Mouse (Mus musculus) cerebellum, postnatal 36 days (tissue): ENCODE data around the gene A430033K04Rik.

ENCODE experiments used
- DNase-seq, 2 experiments: peaks; one replicate each; pipeline ENCODE4 v3.0.0; 2021 to 2022; ENCODE audit warnings: mixed read lengths in 2 of 2

A430033K04Rik gene

DNA sequence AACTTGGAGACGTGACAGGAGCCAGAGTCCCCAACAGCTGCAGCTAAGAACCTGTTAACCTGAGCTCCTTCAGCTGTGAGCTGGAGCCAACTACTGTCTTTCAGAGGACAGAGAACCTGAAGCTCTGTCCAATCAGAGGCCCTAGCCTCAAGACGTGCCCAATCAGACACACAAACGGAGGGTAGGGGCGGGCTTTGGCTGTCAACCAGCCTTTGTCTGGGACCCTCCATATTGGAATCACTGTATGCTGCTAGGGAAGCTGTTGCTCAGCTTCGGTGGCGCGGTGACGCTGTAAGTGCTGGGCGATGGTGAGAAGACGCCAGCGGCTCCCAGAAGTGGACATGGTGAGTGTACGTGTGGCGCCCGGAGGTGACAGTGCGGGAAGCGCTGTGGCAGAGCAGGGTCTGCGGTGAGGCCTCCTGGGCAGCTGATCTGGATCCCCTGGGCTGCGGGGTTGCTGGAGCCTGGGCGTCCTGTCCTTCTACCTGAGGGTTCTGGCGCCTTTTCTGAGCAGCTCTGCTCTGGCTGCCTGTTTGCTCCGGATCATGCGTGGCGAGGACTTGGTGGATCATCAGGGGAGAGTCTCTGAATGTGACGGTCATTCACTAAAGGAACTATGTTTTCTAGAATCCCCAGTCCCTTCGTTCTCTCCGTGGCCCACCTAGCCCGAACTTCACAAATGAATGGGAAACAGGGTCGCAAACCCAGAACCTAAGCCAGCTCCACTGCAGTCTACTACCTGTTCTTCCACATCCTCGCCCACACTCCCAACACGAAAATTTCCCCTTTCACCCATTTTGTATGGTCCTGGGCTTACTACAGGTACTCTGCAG lies at the start of gene A430033K04Rik:
TSS of gene A430033K04Rik (plus strand) at position 215 of the 833 bp plus-strand sequence.
- DNase-seq, result peak; percentile 93 to 95

GRCm38 (mm10) chr5:138587396-138587795 lies 35.3 kb upstream of the A430033K04Rik start:
- DNase-seq, result no peak

- DNase-seq, result no peak
These were observed 4.3 kb upstream of the A430033K04Rik start for GRCm38 (mm10) chr5:138618353-138618752.

GRCm38 (mm10) chr5:138619211-138620128 lies 3.2 kb upstream of the A430033K04Rik start, which contains the start of gene Zfp68:
Gene Zfp68 (minus strand): TSS chr5:138619761.
- peak; percentile 91 to 92 for DNase-seq

DNA sequence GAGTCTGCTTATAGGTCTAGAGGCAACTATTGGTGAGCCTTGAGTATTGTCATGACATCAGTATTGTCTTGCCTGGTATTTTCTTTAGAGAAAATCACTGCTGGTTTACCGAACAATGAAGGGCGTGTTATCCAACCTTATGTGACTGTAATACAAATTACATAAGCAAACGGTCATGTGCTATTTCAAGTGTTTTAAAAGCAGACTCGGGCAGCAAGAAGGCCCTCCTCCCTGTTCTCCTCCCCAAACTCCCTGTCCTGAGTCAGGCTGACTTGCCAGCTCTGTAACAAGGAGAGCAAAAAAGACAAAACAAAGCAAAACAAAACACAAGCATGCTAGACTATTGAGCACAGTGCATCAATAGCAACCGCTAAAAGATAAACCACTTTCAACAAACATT lies 1.8 kb upstream of the A430033K04Rik start:
- DNase-seq, result no peak

DNA sequence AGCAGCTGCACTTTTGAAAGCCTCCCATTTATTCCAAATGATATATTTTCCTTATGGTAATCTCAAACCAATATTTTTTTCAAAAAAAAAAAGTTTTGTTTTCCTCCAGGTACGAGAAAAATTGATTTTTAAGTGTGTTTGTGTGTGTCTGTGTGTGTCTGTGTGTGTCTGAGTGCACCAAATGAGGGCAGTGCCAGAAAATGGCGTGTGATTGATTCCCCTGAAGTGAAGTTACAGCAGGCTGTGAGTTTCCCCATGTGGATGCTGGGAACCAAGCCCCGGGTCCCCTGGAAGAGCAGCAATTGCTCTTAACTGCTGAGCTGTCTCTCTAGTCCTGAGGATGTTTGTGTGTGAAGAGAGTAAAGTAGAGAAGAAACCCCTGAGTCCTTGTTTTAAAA lies 818 bp downstream of the A430033K04Rik start:
- no peak for DNase-seq

GRCm38 (mm10) chr5:138636486-138636885 lies 13.8 kb downstream of the A430033K04Rik start:
- DNase-seq, result no peak

- no peak for DNase-seq
These were observed 18.4 kb downstream of the A430033K04Rik start for GRCm38 (mm10) chr5:138641081-138641480.

DNA sequence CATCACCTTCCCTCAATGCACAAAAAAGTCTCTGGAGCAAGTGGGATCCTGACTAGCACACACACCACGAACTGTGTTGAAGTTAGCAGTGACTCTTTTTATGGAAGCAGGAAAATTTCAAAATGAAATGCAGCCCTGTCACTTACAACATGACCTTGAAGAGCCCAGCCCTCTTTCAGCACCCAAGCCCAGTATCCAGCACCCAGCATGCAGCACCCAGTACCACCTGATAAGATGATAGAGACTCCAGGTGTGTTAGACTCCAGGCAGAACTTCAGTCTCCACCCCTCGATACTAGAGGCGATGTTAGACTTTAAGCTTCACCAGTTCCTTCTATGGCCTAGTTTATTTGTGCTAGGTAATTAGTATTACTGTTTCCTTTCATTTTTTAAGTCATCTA lies 19.1 kb downstream of the A430033K04Rik start:
- no peak for DNase-seq

DNA sequence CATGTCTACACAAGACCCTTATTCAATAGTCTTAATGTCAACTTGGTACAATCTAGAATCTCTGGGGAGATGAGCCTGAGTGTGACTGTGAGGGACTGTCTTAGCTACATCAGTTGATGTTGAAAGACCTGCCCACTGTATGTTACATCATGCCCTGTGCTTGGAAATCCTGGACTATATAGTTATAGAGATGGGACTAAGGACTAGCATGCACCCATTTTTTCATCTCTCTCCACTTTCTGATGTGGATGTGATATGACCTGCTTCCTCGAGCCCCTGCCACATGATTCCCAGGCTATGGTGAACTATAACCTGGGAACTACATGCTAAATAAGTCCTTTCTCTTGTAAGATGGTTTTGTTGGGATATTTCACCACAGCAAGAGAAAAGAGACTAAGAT lies 30.3 kb downstream of the A430033K04Rik start:
- no peak for DNase-seq

DNA sequence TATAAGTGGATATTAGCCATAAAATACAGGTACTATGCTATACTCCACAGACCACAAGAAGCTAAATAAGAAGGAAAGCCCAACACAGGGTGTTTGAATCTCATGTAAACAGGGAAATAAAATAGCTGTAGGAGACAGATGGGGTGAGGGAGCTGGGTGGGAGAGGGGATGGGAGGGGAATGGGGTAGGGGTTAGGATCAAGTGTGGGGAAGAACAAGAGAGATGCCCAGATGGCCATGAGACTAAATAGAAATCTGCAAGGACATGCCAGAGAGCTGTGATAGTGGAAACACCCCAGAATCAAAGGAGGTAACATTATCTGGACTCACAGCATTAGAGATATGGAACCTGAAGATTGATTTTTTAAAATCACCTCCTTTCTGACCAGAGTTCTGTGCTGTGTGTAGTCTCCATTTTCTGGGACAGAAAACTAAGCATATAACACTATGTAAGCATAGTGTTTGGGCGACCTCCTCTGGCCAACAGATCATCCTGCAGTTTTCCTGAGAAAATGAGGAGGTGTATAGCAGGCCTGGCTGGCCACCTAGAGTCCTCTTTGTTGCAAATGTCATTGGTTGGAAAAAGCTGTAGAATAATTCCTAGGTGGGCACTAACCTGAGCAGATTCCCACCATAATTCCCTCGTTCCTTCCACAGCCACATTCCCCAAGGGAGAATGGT lies 34.0 kb downstream of the A430033K04Rik start:
- peak; percentile 38 to 64 for DNase-seq

- DNase-seq, result no peak
These were observed 34.7 kb downstream of the A430033K04Rik start for GRCm38 (mm10) chr5:138657407-138657806.

DNA sequence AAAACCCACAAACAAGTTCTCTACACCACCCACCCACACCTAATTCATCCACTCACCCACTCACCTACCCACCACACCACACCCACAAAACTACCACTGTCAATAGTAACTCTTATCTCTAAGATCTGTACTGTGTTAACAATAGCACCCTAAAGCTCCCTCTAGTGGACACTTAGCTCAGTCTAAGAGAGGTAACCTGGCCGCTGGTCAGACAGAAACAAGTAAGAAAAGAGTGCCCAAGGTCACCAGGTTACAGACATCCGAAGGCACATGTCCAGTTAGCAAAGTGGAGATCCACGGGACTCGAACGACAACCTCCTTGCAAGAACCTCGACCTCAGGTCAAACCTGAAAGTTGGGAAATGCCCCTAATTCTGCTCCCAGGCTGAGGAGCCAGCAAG lies 35.2 kb downstream of the A430033K04Rik start:
- peak; percentile 4 to 40 for DNase-seq

DNA sequence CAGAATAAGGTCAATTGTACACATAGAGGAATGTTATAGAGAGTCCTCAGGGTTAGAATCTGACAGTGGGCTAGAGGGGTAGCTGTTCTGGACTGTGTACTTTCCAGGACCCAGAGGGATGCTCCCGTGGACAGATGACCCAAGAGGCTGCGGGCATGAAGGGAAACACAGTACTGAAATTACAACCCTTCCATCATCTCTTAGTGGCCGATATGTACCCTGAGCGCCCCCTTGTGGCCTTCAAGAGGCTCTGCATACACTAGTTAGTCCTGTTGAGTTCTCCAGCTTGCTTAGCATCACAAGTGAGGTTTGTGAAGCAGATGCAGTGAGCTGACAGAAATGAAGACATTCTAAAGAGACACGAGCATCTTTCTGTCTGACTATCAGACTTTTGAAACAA lies 36.3 kb downstream of the A430033K04Rik start:
- peak; percentile 43 to 55 for DNase-seq

DNA sequence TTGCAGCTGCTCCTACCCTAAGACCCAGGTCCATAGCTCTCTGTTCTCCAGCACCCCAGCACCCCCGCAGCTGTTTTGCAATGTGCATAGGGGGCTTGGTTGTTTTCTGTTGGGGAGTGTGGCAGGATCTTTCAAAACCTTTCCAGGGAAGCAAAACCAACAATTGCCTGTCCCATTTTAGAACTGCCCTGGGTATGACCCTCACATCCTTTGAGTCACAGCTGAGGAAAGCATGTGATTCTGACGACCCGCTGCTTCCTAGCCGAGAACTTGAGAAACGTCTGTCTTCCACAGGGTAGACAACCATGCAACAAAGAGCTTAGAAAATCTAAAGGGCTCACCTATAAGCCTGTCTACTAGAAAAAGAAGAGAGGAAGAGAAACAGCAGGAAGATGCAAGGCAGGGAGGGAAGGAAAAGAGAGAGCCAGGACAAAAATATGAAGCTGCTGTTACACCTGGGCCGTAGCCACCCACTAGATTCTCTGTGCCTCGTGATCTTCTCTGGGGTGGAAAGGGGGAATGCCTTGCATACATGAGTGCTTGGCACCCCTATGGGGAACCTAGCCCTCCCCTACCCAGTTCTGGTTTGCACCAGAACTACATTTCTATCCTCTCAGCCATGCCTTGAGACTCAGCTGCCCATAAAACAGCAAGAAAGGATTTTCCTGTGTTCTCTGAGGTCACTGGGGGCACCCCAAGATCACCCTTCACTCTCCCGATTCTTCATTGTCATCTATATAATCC lies 60.5 kb downstream of the A430033K04Rik start:
- no peak for DNase-seq

DNA sequence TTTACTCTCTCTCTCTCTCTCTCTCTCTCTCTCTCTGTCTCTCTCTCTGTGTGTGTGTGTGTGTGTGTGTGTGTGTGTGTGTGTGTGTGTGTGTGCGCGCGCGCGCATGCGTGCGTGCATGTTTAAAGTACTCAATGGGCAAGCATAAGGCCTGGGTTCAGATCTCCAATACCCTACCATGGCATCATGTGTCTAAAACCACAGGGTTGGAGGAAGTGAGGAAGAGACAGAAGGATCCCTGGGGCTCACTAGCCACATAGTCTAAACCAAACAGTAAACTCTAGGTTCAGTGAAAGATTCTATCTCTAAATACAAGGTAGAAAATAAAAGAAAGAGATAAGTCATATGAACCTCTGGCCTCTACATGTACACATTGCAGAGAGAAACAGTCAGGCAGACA lies 61.2 kb downstream of the A430033K04Rik start:
- DNase-seq, result no peak

GRCm38 (mm10) chr5:138687453-138687852 lies 64.8 kb downstream of the A430033K04Rik start:
- no peak for DNase-seq

GRCm38 (mm10) chr5:138689254-138689653 lies 66.6 kb downstream of the A430033K04Rik start:
- DNase-seq, result no peak

- DNase-seq, result no peak
These were observed 70.4 kb downstream of the A430033K04Rik start for GRCm38 (mm10) chr5:138692936-138693570.

DNA sequence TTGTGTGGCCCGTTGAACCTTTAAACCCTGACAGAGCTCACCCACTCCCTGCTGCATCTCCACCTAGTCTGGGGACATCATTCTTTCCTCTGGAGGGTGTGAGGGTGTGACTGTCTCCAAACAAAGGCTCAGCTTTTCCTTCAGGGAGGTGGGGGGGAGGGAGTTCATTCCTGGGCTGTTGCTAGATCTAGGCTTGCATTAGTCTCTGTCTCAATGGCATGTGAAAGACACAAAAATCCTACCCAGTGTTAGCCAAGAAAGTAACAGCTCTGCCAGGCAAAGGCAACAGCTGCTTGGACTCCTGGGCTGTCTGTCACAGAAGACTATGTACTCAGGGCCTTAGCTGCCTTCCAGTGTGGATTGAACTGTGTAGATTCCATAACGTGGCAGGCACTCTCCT lies 71.4 kb downstream of the A430033K04Rik start:
- no peak for DNase-seq

DNA sequence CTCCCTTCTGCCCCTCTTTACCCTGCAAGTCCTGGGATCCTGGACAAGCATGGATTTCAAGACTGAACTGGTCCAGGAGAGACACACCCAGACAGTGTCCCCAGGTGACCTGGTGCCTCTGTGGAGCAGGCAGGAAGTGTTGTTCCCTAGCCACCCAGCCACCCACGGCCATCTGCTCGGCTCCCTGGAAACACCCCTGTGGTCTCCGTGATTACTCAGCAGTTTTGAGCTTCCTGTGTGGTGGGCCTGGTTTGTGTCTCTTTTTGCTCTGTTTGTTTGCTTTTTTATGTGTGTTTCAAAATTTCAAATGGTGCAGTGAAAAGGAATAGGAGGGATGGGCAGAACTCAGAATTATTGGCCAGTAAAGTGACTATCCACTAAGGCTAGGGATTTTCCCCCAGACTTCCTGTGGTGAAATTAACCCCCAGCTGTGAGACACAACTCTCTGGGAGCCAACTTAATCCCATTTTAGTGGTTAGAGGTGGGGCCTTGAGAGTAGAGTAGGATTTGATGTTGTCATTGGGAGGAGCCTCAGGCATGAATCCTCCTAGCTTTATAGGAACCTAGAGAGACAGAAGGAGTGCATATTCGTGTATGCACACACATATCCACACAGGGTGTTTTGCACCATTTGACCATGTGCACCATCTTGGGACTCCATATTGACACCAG lies 72.0 kb downstream of the A430033K04Rik start:
- DNase-seq, result no peak
